Mouse (Mus musculus): Measurements from ENCODE around the gene Pigk.

DNA sequence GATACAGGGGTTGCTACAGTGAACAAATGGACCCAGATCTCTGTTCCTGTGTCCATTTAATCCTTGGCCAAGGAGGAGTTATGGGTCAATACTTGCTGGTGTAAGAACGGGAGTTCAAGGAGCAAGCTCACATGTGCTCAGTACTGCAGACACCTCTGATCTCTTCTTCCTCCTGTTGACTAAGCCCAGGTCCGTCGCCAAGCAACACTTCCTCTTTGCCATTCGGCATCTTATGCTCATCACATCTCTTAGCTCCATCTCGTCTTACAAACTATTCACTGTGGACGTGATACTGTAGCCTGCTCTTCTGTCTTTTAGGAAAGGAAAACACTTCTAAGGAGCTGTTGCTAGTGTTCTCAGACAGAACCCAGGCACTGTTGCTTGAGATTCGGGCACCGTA, 203.7 kb downstream of the Pigk start:
- TF ChIP-seq CTCF (conservative IDR thresholded peaks at IDR 0.05; ENCODE audit: low read length) (no peak), NANOG (IDR thresholded peaks at IDR 0.05; ENCODE audit: borderline replicate concordance, low read length) (no peak), POU5F1 (IDR thresholded peaks at IDR 0.05; ENCODE audit: borderline replicate concordance, low read length) (no peak)
